Mouse (Mus musculus): ENCODE measurements around the gene Fars2.
"Not testable (repeated sequence)": the region's sequence is repeated elsewhere in the genome, so short reads cannot be mapped to it uniquely, and the experiment has no call there.

The Fars2 gene

DNA sequence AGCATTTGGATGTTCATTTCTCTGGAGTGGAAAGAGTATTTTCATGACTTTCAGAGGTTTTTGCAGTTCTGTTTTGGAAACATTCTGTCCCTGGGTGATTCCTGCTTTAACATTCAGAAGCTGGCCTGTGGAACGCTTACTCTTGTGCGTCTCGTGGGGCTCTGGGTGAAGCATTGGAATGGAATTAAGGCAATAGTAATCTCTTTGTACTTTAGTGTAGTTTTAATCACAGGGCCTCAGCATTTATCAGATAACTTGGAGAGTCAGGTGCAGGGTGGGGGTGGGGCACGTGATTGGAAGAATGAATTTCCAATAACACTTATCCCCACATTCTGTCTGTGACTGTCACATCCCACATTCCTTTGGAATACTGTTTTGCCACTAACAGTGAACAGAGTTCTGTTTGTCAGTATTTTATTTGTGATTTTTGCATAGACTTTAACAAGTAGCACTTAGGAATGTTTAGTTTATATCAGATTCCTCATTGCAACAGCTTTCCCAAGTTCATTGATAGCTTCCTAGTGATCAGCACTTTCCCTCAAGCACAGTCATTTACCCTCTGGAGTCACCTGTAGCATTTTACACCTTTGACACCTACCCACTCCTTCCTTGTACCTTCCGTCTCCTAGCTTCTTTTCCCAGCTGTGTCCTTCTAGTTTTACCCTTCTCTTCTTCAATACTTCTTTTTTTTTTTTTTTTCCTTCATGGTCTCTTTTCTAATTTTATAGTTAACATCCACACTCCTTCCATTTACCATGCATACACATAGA, 23.2 kb downstream of the Fars2 start:
- DNase-seq (ENCODE audit: inconsistent ontology term), result no peak

DNA sequence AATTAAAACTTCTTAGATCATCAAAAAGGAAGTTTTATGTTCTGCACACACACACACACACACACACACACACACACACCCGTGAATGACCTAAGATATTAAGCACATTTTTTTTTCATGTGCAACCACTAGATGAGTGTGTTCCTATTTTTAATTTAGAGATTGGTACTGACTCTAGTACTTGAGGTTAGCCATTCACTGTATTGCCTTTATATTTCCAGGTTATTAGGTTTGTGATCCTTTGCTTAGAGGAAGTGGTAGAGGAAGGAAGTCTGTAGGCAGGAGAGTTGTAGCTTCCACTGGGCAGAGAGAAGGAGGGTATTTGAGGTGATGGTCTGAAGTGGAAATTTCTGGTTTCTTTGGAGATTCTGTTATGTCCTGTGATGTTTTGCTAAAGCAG, 28.4 kb downstream of the Fars2 start:
- no peak for DNase-seq (ENCODE audit: inconsistent ontology term)

DNA sequence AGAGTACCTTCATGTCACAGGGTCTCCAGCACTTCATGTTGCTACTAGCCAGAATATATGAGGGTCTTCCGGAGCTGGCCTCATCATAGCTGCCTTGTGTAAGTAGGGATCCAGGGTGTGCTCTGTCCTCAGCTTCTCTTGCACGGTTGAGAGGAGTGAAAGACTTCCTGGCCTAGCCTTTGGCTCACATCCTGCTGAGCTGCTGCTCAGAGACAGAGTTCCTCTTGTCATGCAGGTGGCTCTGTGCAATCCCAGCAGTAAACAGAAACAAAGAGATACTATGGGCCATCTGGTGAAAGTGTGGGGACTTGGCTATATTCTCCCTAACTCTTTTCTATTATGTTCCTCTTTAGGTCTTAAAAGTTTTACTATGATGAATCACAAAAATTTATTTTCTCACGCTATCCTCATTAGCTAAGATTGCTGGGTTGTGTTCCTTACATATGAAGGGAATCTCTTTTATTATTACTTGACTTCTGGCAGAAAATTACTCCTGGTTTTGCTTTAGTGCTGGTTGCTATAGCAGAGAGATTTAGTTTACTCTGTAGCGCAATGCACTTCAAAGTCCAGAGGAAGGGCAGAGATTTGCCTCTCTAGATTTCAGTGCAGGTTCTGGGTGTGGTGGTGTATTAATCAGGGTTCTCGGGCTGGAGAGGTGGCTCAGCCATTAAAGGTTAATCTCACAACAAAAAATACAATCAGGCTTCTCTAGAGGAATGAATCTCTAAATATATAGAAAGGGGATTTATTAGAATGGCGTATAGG, 32.1 kb downstream of the Fars2 start:
- DNase-seq (ENCODE audit: inconsistent ontology term), result peak; percentile 67

DNA sequence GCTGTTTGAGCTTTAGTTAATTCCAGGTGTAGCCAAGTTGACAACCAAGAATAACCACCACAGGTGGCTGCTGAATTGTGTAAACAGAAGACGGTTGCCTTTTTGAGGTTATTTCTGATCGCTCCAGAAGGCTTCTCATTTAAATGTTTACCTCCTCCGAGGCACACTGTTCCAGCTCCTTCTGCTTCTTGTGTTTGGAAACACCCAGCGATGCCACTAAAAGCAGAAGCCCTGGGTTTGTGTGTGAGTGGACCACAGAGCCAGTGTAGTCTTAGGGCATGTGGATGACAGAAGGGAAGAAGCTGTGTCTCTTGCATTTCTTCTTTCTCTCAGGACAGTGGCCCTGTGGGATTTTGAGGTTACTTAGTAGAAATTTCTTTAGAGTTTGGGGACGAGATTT, 33.1 kb downstream of the Fars2 start:
- DNase-seq (ENCODE audit: inconsistent ontology term), result no peak

- DNase-seq (ENCODE audit: inconsistent ontology term), result no peak
Observed at GRCm38 (mm10) chr13:36152728-36153498, 35.7 kb downstream of the Fars2 start.

DNA sequence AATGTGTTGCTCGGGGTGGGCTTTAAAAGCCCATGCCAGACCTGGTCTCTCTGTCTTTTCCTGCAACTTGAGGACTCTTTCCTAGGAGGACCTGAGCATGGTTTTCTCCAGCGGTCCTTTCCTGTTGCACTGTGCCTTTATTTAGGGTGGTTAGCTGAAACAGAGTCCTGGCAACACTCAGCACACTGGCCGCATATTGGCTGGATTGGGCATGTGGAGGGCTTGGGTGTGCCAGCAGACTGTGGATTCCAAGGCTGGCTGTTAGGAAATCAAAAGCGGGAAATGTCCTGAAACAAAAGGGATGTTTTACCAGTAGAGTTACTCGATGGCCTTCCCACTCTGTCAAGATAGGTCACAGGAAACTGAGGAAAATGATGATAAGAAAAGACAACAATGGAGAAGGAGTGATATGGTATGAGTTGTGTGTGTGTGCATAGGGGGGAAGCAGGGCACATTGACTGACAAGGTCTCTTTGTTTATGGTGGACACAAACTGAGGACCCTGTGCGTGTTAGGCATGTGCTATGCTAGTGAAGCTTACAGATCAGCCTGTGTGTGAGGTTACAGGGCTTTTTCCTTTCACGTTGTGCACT, 39.2 kb downstream of the Fars2 start:
- no peak for DNase-seq (ENCODE audit: inconsistent ontology term)

DNA sequence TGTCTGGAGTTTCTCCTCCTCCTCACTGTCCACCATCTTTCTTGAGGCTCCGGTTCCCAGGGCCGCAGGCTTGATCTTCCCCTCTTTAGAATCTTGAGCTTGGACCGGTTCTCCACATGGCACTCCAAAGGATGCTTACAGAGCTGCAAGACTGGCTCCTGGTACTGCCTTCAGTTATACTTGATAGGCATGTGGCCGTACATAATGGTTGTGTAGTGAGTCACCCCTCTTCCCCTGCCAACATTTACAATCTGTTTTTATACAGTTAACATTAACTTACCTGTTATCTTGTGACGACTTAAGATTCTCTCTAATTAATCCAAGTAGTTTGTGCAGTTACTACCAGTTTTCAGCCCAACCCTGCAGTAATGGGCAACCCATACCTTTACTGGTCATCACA, 46.2 kb downstream of the Fars2 start:
- no peak for DNase-seq (ENCODE audit: inconsistent ontology term)

- no peak for DNase-seq (ENCODE audit: inconsistent ontology term)
Observed at GRCm38 (mm10) chr13:36163898-36164297, 46.7 kb downstream of the Fars2 start.

DNA sequence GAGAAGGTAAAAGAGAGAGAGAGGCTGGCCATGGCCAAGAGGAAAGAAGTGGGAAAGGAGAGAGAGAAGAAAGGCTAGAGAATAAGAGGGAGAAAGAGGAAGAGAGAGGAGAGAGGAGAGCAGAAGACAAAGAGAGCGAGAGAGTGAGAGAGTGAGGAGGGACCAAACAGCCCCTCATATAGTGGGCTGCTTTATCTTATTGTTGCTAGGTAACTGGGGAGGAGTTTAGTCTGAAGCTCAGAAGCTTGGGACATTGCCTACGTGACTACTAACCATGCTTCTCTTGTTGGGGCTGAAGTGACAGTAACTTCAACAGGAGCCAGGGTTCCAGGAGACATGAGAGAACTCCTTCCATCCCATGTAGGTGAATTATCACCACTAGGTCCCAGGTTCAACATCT, 55.8 kb downstream of the Fars2 start:
- not testable (repeated sequence) for DNase-seq (ENCODE audit: inconsistent ontology term)

DNA sequence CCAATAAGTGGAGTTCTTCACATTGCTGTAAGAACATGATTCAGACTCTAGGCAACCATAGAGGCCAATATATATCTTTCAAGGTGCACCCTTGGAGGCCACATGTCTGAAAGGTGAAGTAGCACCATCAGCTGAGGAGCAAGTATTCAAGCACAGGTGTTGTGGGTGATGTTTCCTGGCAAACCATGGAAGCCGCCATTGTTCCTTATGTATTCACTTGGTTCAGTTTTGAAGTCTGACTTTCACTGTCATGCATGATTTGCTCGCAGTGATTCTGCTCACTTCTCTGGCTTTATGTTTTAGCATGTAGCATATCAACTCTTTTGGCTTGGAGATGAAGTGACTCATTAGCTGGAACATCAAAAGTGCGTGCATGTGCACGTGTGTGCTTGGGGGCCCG, 56.9 kb downstream of the Fars2 start:
- DNase-seq (ENCODE audit: inconsistent ontology term), result no peak

GRCm38 (mm10) chr13:36174772-36175171, 57.6 kb downstream of the Fars2 start:
- no peak for DNase-seq (ENCODE audit: inconsistent ontology term)

GRCm38 (mm10) chr13:36181231-36181630, 64.0 kb downstream of the Fars2 start:
- DNase-seq (ENCODE audit: inconsistent ontology term), result peak; percentile 96

- no peak for DNase-seq (ENCODE audit: inconsistent ontology term)
Observed at GRCm38 (mm10) chr13:36190577-36190976, 73.4 kb downstream of the Fars2 start.

DNA sequence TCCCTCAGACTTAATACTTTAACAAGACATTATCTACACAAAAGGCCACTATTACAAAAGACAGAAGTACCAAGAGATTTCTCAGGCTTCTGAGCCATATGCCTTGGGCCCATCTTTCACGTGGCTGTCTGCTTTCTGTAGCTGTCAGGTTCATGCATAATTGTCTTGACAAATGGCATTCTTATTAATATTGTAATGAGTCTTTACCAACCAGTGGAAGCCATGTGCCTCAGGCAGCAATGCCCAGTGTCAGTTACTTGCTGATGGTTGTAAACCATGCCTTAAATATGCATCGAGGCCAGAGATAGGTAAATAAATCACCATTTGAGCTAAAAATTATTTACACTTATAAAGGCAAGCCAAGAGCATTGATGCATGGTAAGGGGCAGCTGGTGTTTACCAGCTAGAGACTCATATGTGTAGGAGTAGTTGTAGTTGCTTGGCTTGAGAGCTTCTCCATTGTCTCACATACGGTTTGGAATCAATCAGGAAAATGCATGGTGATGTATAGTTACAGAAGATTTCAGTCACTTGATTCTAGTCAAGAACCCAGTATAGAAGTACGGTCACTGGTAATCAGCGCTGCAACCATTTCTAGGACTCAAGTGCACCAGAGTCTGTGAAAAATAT, 76.4 kb downstream of the Fars2 start:
- peak; percentile 20 for DNase-seq (ENCODE audit: inconsistent ontology term)

- DNase-seq (ENCODE audit: inconsistent ontology term), result no peak
Observed at GRCm38 (mm10) chr13:36199288-36199687, 82.1 kb downstream of the Fars2 start.

GRCm38 (mm10) chr13:36200453-36200852, 83.2 kb downstream of the Fars2 start:
- DNase-seq (ENCODE audit: inconsistent ontology term), result no peak

DNA sequence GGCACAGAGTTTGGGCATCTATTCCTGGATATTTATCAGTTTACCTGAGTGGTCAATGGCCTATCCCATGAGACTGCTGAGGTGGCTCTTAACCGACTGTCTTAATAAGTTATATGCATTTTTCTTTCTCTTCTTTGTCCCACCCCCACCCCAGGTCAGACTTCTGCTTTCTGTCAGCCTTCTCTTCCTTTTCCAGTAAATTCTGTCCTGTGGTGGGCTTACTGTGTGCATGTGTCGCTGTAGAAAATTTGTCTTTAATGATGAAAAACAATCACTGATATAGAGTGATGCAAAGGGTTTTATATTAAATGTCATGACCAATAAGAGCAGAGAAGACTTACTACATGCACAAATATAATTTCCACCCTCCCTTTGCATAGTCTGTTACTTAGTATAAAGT, 85.3 kb downstream of the Fars2 start:
- DNase-seq (ENCODE audit: inconsistent ontology term), result no peak

DNA sequence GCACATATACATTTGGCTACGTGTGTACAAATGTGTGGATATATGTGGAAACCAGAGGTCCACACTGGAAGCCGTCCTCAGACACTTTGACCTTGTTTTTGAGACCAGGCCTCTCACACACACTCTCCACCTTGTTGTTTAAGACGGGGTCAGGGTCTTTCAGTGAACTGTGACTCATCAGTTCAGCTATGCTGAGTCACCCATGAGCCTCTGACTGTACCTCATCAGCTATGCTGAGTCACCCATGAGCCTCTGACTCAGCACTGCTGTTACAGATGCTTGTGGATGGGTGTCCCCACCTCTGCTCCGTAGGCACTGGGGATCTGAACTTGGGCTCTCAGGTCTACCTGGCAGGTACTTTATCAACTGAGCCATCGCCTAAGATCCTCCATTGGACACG, 85.8 kb downstream of the Fars2 start:
- DNase-seq (ENCODE audit: inconsistent ontology term), result peak; percentile 61

- no peak for DNase-seq (ENCODE audit: inconsistent ontology term)
Observed at GRCm38 (mm10) chr13:36204320-36204719, 87.1 kb downstream of the Fars2 start.

- peak; percentile 13 for DNase-seq (ENCODE audit: inconsistent ontology term)
Observed at GRCm38 (mm10) chr13:36210965-36211364, 93.8 kb downstream of the Fars2 start.

DNA sequence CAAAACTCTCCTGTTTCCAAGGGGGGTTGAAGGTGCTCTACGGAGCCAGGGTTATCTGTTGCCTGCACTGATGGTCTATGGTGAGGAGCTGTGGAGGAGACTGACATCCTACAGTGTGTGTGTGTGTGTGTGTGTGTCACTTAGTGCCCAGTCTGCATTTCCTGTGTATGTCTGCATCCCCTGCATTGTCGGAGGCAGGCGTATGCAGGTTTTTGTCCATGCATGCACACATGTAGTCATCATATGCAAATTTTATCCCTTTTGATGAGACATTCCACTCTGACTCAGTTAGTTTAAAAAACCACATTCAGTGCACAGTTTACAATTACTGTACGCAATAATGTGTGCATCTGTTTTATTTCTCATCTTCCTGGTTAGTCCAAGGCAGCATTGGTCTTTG, 96.8 kb downstream of the Fars2 start:
- DNase-seq (ENCODE audit: inconsistent ontology term), result no peak

- DNase-seq (ENCODE audit: inconsistent ontology term), result no peak
Observed at GRCm38 (mm10) chr13:36216005-36216404, 98.8 kb downstream of the Fars2 start.
